Mouse (Mus musculus): Measurements from ENCODE around the gene Guk1. TPM values are rescaled to one million over a fixed set of nuclear protein-coding genes. Genes with fewer than 3 reads are reported as not detected.
A peak's percentile ranks its signal among the peaks of the same experiment; 100 is the strongest.

Guk1 gene
- polyA plus RNA-seq, 1 experiment from 2014 or later: 121 TPM

DNA sequence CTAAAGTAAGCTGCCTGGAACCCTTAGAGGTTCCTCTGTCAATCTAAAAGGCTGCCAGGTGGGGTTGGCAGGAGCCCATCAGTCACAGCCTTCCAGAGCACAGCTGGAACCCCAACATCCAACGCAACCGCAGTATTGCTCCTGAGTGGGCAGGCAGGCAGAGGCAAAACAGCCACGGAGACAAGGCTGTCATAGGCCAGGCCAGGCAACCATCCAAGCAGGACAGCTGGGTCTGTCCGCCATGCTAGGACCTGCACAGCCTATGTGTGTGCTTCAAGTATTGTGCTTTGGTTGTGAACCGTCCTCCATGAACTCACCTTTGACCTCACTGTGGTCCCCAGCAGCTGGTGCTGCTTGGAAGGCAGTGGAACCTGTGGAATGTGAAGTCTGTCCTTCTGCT lies 36.1 kb downstream of the Guk1 start:
- no peaks in the 10 kb centered on the region for H3K4me1 ChIP-seq (ENCODE audit: control insufficient read depth, insufficient read depth, low read length)
- H3K27ac ChIP-seq (replicated peaks; ENCODE audit: low read depth, low read length): no peak overlapping the region
- no peak overlapping the region for H3K9ac ChIP-seq (replicated peaks; ENCODE audit: low read length)
- ATAC-seq (replicated peaks; ENCODE audit: insufficient number of reproducible peaks, low FRiP score, low TSS enrichment, low read depth): no peak
- no peak overlapping the region for H3K4me3 ChIP-seq (ENCODE audit: low read depth, low read length)
- H3K27me3 ChIP-seq (ENCODE audit: control insufficient read depth, insufficient read depth, low read length): no peaks in the 10 kb centered on the region
- H3K36me3 ChIP-seq (replicated peaks; ENCODE audit: control insufficient read depth, insufficient read depth, low read depth, low read length): no peaks in the 10 kb centered on the region; the same call in 1 of the 2 replicates
- H3K4me2 ChIP-seq (ENCODE audit: low read depth, low read length): no peak overlapping the region
- no peaks in the 10 kb centered on the region for H3K9me3 ChIP-seq (replicated peaks; ENCODE audit: control insufficient read depth, low read length)
- DNase-seq (ENCODE audit: low spot score): no peak
- 90% methylated on average over 5 of the region's 5 CpGs for WGBS

DNA sequence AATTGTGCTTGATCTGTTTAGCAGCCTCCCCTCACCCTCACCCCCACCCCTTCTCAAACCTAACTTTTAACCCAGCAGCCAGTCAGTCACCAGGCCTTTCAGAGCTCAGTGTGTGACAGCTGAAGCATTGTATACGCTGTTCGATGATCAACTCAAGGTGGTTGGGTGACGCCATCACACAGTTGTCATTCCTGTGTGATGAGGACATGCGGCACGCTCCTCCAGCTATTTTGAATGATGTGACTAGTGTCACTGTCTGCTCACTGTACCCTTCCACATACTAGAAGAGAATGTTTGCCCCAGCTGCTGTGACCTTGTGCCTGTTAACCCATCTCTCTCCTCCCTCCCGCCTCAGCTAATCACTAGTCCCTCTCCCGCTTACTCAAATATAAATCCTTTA lies 37.8 kb downstream of the Guk1 start:
- ATAC-seq (replicated peaks; ENCODE audit: insufficient number of reproducible peaks, low FRiP score, low TSS enrichment, low read depth): no peak
- Histone ChIP-seq H3K4me1 (ENCODE audit: control insufficient read depth, insufficient read depth, low read length) (no peaks in the 10 kb centered on the region), H3K4me2 (ENCODE audit: low read depth, low read length) (no peak overlapping the region), H3K9ac (replicated peaks; ENCODE audit: low read length) (no peak overlapping the region), H3K27me3 (ENCODE audit: control insufficient read depth, insufficient read depth, low read length) (no peaks in the 10 kb centered on the region), H3K4me3 (ENCODE audit: low read depth, low read length) (no peak overlapping the region), H3K27ac (replicated peaks; ENCODE audit: low read depth, low read length) (no peak overlapping the region), H3K9me3 (replicated peaks; ENCODE audit: control insufficient read depth, low read length) (no peaks in the 10 kb centered on the region), H3K36me3 (replicated peaks; ENCODE audit: control insufficient read depth, insufficient read depth, low read depth, low read length) (no peaks in the 10 kb centered on the region; the same call in 1 of the 2 replicates)
- no peak for DNase-seq (ENCODE audit: low spot score)
- 89% methylated on average over 7 of the region's 7 CpGs for WGBS

DNA sequence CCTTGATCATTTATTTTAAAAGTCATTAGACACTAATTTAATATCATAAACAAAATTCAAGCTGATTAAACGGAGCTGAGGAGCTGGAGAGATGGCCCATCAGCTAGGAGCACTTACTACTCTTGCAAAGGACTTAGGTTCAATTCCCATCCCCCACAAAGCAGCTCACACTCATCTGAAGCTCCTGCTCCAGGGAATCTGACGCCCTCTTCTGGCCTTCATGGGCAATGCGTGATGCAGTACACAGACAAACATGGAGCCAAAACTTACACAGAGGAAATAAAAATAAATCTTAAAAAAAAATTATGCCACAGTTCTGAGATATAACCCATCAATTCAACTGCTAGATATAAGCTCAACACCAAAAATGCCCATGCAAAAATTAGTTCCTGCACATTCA lies 40.3 kb downstream of the Guk1 start:
- no peak for ATAC-seq (replicated peaks; ENCODE audit: insufficient number of reproducible peaks, low FRiP score, low TSS enrichment, low read depth)

DNA sequence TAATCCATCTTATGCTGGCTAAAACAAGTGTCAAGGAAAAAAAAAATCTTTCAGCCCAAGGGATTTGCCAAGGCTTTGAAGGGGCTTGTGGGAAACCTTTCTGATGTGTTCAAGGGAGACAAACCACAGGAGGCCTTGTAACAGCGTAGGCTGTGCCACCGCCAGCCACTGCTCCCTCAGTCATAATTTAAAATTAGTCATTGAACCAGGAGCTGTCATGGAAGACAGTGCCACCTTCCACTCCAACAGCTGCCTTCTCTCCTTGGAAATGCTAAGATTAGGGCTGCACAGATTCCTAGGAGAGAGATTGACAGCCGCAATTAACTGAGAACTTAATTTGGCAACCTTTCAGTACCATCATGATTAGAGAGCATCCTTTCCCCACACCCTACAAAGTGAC lies 42.7 kb downstream of the Guk1 start:
- Histone ChIP-seq H3K9ac (replicated peaks; ENCODE audit: low read length) (no peak overlapping the region), H3K27ac (replicated peaks; ENCODE audit: low read depth, low read length) (no peak overlapping the region), H3K9me3 (replicated peaks; ENCODE audit: control insufficient read depth, low read length) (no peaks in the 10 kb centered on the region), H3K4me2 (ENCODE audit: low read depth, low read length) (no peak overlapping the region), H3K4me3 (ENCODE audit: low read depth, low read length) (no peak overlapping the region), H3K4me1 (ENCODE audit: control insufficient read depth, insufficient read depth, low read length) (no peaks in the 10 kb centered on the region; the same call in 1 of the 2 replicates), H3K36me3 (replicated peaks; ENCODE audit: control insufficient read depth, insufficient read depth, low read depth, low read length) (no peaks in the 10 kb centered on the region), H3K27me3 (ENCODE audit: control insufficient read depth, insufficient read depth, low read length) (no peaks in the 10 kb centered on the region)
- DNase-seq (ENCODE audit: low spot score): no peak
- ATAC-seq (replicated peaks; ENCODE audit: insufficient number of reproducible peaks, low FRiP score, low TSS enrichment, low read depth): no peak
- 70% methylated on average over 3 of the region's 3 CpGs for WGBS

More for the DNA sequence above, 40.3 kb downstream of the Guk1 start:
- Histone ChIP-seq H3K4me3 (ENCODE audit: low read depth, low read length) (no peak overlapping the region), H3K9ac (replicated peaks; ENCODE audit: low read length) (no peak overlapping the region), H3K27me3 (ENCODE audit: control insufficient read depth, insufficient read depth, low read length) (no peaks in the 10 kb centered on the region), H3K36me3 (replicated peaks; ENCODE audit: control insufficient read depth, insufficient read depth, low read depth, low read length) (no peaks in the 10 kb centered on the region), H3K4me1 (ENCODE audit: control insufficient read depth, insufficient read depth, low read length) (no peaks in the 10 kb centered on the region; the same call in 1 of the 2 replicates), H3K4me2 (ENCODE audit: low read depth, low read length) (no peak overlapping the region), H3K9me3 (replicated peaks; ENCODE audit: control insufficient read depth, low read length) (no peaks in the 10 kb centered on the region), H3K27ac (replicated peaks; ENCODE audit: low read depth, low read length) (no peak overlapping the region)
- 25% methylated on average over 3 of the region's 3 CpGs for WGBS
- peak; percentile 13 for DNase-seq (ENCODE audit: low spot score)

DNA sequence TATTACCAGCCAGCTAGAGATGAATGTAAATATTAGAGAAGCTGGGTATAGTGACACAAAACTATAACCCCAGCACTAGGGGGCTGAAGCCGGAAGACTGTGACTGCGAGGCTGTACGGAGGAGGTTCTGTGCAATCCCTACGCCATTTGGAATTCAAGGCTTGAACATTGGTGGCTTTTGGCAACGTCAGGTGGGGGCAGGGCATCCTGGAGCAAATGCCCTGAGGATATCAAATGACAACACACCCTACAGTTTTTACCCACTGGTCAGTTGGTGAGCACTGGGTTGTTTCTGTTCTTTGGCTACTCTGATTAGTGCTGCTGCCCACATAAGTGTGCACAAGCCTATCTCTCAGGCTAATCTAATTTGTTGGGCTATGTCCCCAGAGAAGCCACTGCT lies 49.0 kb downstream of the Guk1 start:
- no peak for DNase-seq (ENCODE audit: low spot score)
- Histone ChIP-seq H3K4me2 (ENCODE audit: low read depth, low read length) (no peak overlapping the region), H3K9ac (replicated peaks; ENCODE audit: low read length) (no peak overlapping the region), H3K27ac (replicated peaks; ENCODE audit: low read depth, low read length) (no peak overlapping the region), H3K4me3 (ENCODE audit: low read depth, low read length) (no peak overlapping the region), H3K4me1 (ENCODE audit: control insufficient read depth, insufficient read depth, low read length) (no peaks in the 10 kb centered on the region; the same call in 1 of the 2 replicates), H3K9me3 (replicated peaks; ENCODE audit: control insufficient read depth, low read length) (no peaks in the 10 kb centered on the region), H3K27me3 (ENCODE audit: control insufficient read depth, insufficient read depth, low read length) (no peaks in the 10 kb centered on the region; the same call in 1 of the 2 replicates), H3K36me3 (replicated peaks; ENCODE audit: control insufficient read depth, insufficient read depth, low read depth, low read length) (no peaks in the 10 kb centered on the region)
- WGBS: 72% methylated on average over 5 of the region's 5 CpGs
- ATAC-seq (replicated peaks; ENCODE audit: insufficient number of reproducible peaks, low FRiP score, low TSS enrichment, low read depth): no peak

DNA sequence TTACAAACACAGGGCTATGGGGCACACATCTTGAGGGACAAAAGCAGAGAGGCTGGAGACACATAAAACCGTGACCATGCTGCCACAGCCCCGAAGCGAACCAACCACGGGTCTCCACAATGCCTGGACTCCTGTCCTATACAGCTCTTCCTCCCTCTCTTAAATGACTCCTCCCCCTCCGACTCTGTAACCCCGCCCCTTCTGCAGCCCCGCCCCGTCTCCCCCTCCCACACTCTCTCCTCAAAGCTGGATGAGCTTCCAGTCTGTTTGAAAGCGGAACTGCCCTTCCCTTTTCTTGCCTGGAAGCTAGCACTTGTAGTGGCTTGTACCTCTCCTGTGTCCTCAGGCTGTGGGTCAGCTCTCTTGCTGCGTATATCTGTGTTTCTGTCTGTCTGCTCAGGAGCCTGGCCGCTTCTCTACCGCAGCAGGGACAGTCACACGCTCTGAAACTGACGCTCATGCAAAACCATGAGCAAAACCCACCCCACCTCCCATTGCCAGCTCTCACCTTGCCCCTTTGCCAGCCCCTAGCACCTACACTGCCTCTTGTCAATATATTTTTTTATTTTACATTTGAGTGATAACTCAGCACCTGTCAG lies 50.1 kb downstream of the Guk1 start:
- Histone ChIP-seq H3K9me3 (replicated peaks; ENCODE audit: control insufficient read depth, low read length) (no peaks in the 10 kb centered on the region), H3K4me2 (ENCODE audit: low read depth, low read length) (peak overlapping the region; percentile 19; the same call in 1 of the 2 replicates), H3K27me3 (ENCODE audit: control insufficient read depth, insufficient read depth, low read length) (peaks cover 7% of the 10 kb centered on the region), H3K4me3 (ENCODE audit: low read depth, low read length) (no peak overlapping the region), H3K4me1 (ENCODE audit: control insufficient read depth, insufficient read depth, low read length) (no peaks in the 10 kb centered on the region), H3K36me3 (replicated peaks; ENCODE audit: control insufficient read depth, insufficient read depth, low read depth, low read length) (no peaks in the 10 kb centered on the region), H3K9ac (replicated peaks; ENCODE audit: low read length) (no peak overlapping the region), H3K27ac (replicated peaks; ENCODE audit: low read depth, low read length) (no peak overlapping the region)
- ATAC-seq (replicated peaks; ENCODE audit: insufficient number of reproducible peaks, low FRiP score, low TSS enrichment, low read depth) (0 out of 2 replicates have a peak, but pooled peaks have one; percentile 5), DNase-seq (ENCODE audit: low spot score) (peak; percentile 45)
- 10% methylated on average over 13 of the region's 14 CpGs for WGBS

DNA sequence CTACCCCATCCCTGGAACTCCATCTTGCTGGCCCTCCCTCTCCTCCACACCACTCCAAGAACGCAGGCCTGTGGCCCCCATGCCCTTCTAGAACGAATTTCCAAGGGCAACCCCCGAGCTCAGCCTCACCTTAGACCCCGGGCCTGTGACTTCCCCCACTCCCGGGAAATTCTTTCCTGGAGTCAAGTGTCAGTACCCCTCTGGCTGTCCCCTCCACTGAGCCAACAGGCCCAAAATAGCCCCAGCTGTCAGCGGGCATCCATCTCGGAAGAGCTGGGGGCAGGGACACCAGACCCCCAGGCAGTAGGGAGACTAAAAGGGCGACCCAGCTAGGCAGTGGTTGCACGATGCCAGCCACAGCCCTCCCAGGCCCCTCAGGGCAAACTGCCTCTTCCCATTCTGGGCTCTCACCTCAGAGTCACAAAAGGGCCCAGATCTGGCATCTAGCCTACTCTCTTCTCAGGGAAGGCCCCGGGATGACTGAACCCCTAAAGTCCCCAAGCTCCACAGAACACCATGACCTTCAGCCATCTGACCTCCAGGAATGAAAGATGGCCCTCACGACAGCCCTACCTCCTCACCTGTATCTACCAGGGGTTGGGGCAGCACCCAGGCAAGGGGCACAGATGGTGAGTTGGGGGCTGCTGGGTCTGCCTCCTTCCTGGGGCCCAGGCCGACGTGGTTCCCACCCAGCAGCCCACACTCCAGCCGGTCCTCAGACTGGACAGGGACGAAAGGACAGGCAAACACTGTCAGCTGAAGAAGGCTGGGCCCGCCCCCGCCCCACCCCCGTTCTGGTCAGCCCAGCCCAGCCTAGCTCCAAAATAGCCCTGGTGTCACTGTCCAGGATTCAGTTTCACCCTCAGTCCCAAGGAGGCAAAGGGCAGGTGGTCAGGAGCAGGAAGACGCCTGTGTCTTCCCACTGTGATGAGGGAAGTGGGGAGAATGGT lies 53.2 kb downstream of the Guk1 start:
- Histone ChIP-seq H3K27ac (replicated peaks; ENCODE audit: low read depth, low read length) (no peak overlapping the region), H3K9me3 (replicated peaks; ENCODE audit: control insufficient read depth, low read length) (no peaks in the 10 kb centered on the region), H3K4me2 (ENCODE audit: low read depth, low read length) (no peak overlapping the region), H3K4me1 (ENCODE audit: control insufficient read depth, insufficient read depth, low read length) (peaks cover 2% of the 10 kb centered on the region; the same call in 1 of the 2 replicates), H3K36me3 (replicated peaks; ENCODE audit: control insufficient read depth, insufficient read depth, low read depth, low read length) (no peaks in the 10 kb centered on the region), H3K27me3 (ENCODE audit: control insufficient read depth, insufficient read depth, low read length) (peaks cover 37% of the 10 kb centered on the region), H3K4me3 (ENCODE audit: low read depth, low read length) (no peak overlapping the region), H3K9ac (replicated peaks; ENCODE audit: low read length) (no peak overlapping the region)
- ATAC-seq (replicated peaks; ENCODE audit: insufficient number of reproducible peaks, low FRiP score, low TSS enrichment, low read depth): no peak
- 54% methylated on average over 19 of the region's 19 CpGs for WGBS
- no peak for DNase-seq (ENCODE audit: low spot score)

All from embryonic facial prominence, embryonic 11.5 days (tissue).